ENCODE assay signal across 9 mouse cellular contexts in genomic region chr7:130892973-130893372, GRCm38 (mm10). TPM values are rescaled to one million over a fixed set of nuclear protein-coding genes. Genes with fewer than 3 reads are reported as not detected.
DNase-seq lines count a peak whose midpoint lies in the region; ATAC-seq and TF ChIP-seq lines count a peak whose summit lies in the region.
"Had no signal": no experiment of that assay in that cellular context is flagged by ENCODE, and none has a peak within 500 bp of the region (broad histone marks: within the 10 kb centered on the region; RNA-seq: fewer than 3 reads in every experiment).

No protein-coding gene starts in this region.

- H3K27me3 ChIP-seq in kidney, embryonic 16.5 days (ENCODE audit: insufficient read depth, low read length), result no peaks in the 10 kb centered on the region
- no peaks in the 10 kb centered on the region for H3K27me3 ChIP-seq in kidney, embryonic 14.5 days (ENCODE audit: control insufficient read depth, insufficient read depth, low read length)
- H3K27me3 ChIP-seq in hindbrain, postnatal 0 days (ENCODE audit: insufficient read depth, low read length), result no peaks in the 10 kb centered on the region
- H3K27me3 ChIP-seq in intestine, embryonic 16.5 days (replicated peaks; ENCODE audit: control insufficient read depth, insufficient read depth, low read length), result no peaks in the 10 kb centered on the region
- H3K27me3 ChIP-seq: hindbrain, embryonic 15.5 days had no signal

- no peak for ATAC-seq in kidney, embryonic 16.5 days (ENCODE audit: low FRiP score, low TSS enrichment)
- ATAC-seq in kidney, embryonic 14.5 days (ENCODE audit: low FRiP score, low TSS enrichment), result no peak
- no peak for ATAC-seq in hindbrain, postnatal 0 days
- ATAC-seq in intestine, embryonic 16.5 days, result no peak

- no peaks in the 10 kb centered on the region for H3K9me3 ChIP-seq in kidney, embryonic 16.5 days (ENCODE audit: low read length)
- no peaks in the 10 kb centered on the region for H3K9me3 ChIP-seq in kidney, embryonic 14.5 days (ENCODE audit: control insufficient read depth, low read length)
- no peaks in the 10 kb centered on the region for H3K9me3 ChIP-seq in hindbrain, postnatal 0 days (ENCODE audit: low read length)
- no peaks in the 10 kb centered on the region for H3K9me3 ChIP-seq in intestine, embryonic 16.5 days (ENCODE audit: control insufficient read depth, low read length)
- H3K9me3 ChIP-seq: hindbrain, embryonic 15.5 days had no signal

- intact Hi-C loops in heart, postnatal 25 days (cut with DNase I), result no loop called here

- 0 out of 2 replicates have a peak, but pooled peaks cover 7% of the 10 kb centered on the region for H3K4me1 ChIP-seq in kidney, embryonic 16.5 days (ENCODE audit: insufficient read depth, low read length)
- H3K4me1 ChIP-seq in kidney, embryonic 14.5 days (ENCODE audit: control insufficient read depth, insufficient read depth, low read length), result no peaks in the 10 kb centered on the region
- no peaks in the 10 kb centered on the region for H3K4me1 ChIP-seq in hindbrain, postnatal 0 days (ENCODE audit: insufficient read depth, low read length)
- H3K4me1 ChIP-seq in intestine, embryonic 16.5 days (ENCODE audit: control insufficient read depth, insufficient read depth, low read length), result no peaks in the 10 kb centered on the region

- no peak for TF ChIP-seq CTCF in hindbrain, postnatal 0 days (IDR thresholded peaks at IDR 0.05; ENCODE audit: low read depth)

- DNase-seq in Muller cell, postnatal 12 days (ENCODE audit: inconsistent ontology term), result peak; percentile 52
- DNase-seq in heart, postnatal 25 days (ENCODE audit: low spot score), result peak; percentile 7
- peak; percentile 29 to 58 for DNase-seq in monocyte, adult 2 months (ENCODE audit: low read depth in 1 of 2, low spot score in 2 of 2)
- no peak for DNase-seq in hindbrain, postnatal 0 days (ENCODE audit: low spot score)
- DNase-seq in cerebellum, adult 9-10 months, result no peak

- no peak overlapping the region for H3K4me2 ChIP-seq in kidney, embryonic 16.5 days (replicated peaks; ENCODE audit: low read depth, low read length)
- no peak overlapping the region for H3K4me2 ChIP-seq in kidney, embryonic 14.5 days (replicated peaks; ENCODE audit: low read depth, low read length)
- no peak overlapping the region for H3K4me2 ChIP-seq in hindbrain, postnatal 0 days (ENCODE audit: low read depth, low read length)
- H3K4me2 ChIP-seq in intestine, embryonic 16.5 days (ENCODE audit: low read depth, low read length), result no peak overlapping the region
- H3K4me2 ChIP-seq: hindbrain, embryonic 15.5 days had no signal

- H3K27ac ChIP-seq in kidney, embryonic 16.5 days (ENCODE audit: low read length), result no peak overlapping the region
- no peak overlapping the region for H3K27ac ChIP-seq in kidney, embryonic 14.5 days (ENCODE audit: low read depth, low read length)
- H3K27ac ChIP-seq in hindbrain, postnatal 0 days, result no peak overlapping the region
- H3K27ac ChIP-seq in intestine, embryonic 16.5 days (ENCODE audit: low read length), result no peak overlapping the region
- H3K27ac ChIP-seq: hindbrain, embryonic 15.5 days had no signal

- H3K36me3 ChIP-seq in kidney, embryonic 16.5 days (ENCODE audit: insufficient read depth, low read length), result peaks cover 21% of the 10 kb centered on the region
- H3K36me3 ChIP-seq in kidney, embryonic 14.5 days (ENCODE audit: control insufficient read depth, insufficient read depth, low read length), result peaks cover 22% of the 10 kb centered on the region
- H3K36me3 ChIP-seq in hindbrain, postnatal 0 days (ENCODE audit: insufficient read depth, low read length), result 0 out of 2 replicates have a peak, but pooled peaks cover 10% of the 10 kb centered on the region
- peaks cover 6% of the 10 kb centered on the region; the same call in 1 of the 2 replicates for H3K36me3 ChIP-seq in intestine, embryonic 16.5 days (ENCODE audit: control insufficient read depth, insufficient read depth, low read length)

- no peak overlapping the region for H3K4me3 ChIP-seq in kidney, embryonic 16.5 days (ENCODE audit: low read length)
- no peak overlapping the region for H3K4me3 ChIP-seq in kidney, embryonic 14.5 days (ENCODE audit: low read length)
- no peak overlapping the region for H3K4me3 ChIP-seq in hindbrain, postnatal 0 days (ENCODE audit: low read length)
- H3K4me3 ChIP-seq in intestine, embryonic 16.5 days (ENCODE audit: low read length), result no peak overlapping the region
- H3K4me3 ChIP-seq: hindbrain, embryonic 15.5 days had no signal

- 0 out of 2 replicates have a peak overlapping the region, but pooled peaks have one; percentile 12 for H3K9ac ChIP-seq in kidney, embryonic 16.5 days (replicated peaks; ENCODE audit: low read length)
- H3K9ac ChIP-seq in kidney, embryonic 14.5 days (ENCODE audit: low read depth, low read length), result no peak overlapping the region
- H3K9ac ChIP-seq in hindbrain, postnatal 0 days (replicated peaks; ENCODE audit: low read length), result no peak overlapping the region
- H3K9ac ChIP-seq in intestine, embryonic 16.5 days (ENCODE audit: low read depth, low read length), result no peak overlapping the region
- H3K9ac ChIP-seq: hindbrain, embryonic 15.5 days had no signal

- WGBS in kidney, embryonic 16.5 days, result 75% methylated on average over 6 of the region's 6 CpGs
- 81% methylated on average over 6 of the region's 6 CpGs for WGBS in kidney, embryonic 14.5 days
- 82% methylated on average over 6 of the region's 6 CpGs for WGBS in hindbrain, postnatal 0 days
- 74% methylated on average over 6 of the region's 6 CpGs for WGBS in intestine, embryonic 16.5 days

RNA-seq across cellular contexts. Expression of gene Plekha1, which starts 27.4 kb away (rescaled TPM):
- 91.6 and 101 TPM in 2 replicates for polyA plus RNA-seq in kidney, embryonic 16.5 days (2015; fragmentation: Nextera tagmentation; extraction: Ambion mirVana)
- 36.7 and 72.9 TPM in 2 replicates for polyA plus RNA-seq in kidney, embryonic 14.5 days (2014; fragmentation: Nextera tagmentation; extraction: Ambion mirVana)
- 10 to 100 TPM; 37.3 to 42.6 TPM for total RNA-seq in heart, postnatal 25 days (2021)
- total RNA-seq in hindbrain, postnatal 0 days (2014; rRNA removed), result 72.6 and 79.8 TPM in 2 replicates
- polyA plus RNA-seq in hindbrain, postnatal 0 days (2015; fragmentation: Nextera tagmentation; extraction: Ambion mirVana), result 44.2 and 50.0 TPM in 2 replicates
- 36.6 and 39.0 TPM in 2 replicates for polyA plus RNA-seq in intestine, embryonic 16.5 days (2015; fragmentation: Nextera tagmentation; extraction: Ambion mirVana)

RNA-seq across cellular contexts. Expression of gene Htra1, which starts 42.9 kb away (rescaled TPM):
- 8.3 and 13.4 TPM in 2 replicates for polyA plus RNA-seq in kidney, embryonic 16.5 days (2015; fragmentation: Nextera tagmentation; extraction: Ambion mirVana)
- polyA plus RNA-seq in kidney, embryonic 14.5 days (2014; fragmentation: Nextera tagmentation; extraction: Ambion mirVana), result 2.0 and 3.0 TPM in 2 replicates
- total RNA-seq in heart, postnatal 25 days (2021), result 100 to 1,000 TPM; 122 to 142 TPM
- 58.0 and 58.7 TPM in 2 replicates for total RNA-seq in hindbrain, postnatal 0 days (2014; rRNA removed)
- 49.4 and 55.0 TPM in 2 replicates for polyA plus RNA-seq in hindbrain, postnatal 0 days (2015; fragmentation: Nextera tagmentation; extraction: Ambion mirVana)
- polyA plus RNA-seq in intestine, embryonic 16.5 days (2015; fragmentation: Nextera tagmentation; extraction: Ambion mirVana), result 15.8 and 15.9 TPM in 2 replicates

Comparison
In these comparisons a context has a peak if more than half of its experiments do, and no peak if none do; other contexts are left out.
1. DNase-seq: peak in Muller cell, postnatal 12 days (single experiment), heart, postnatal 25 days (single experiment) and monocyte, adult 2 months (2 of 2); none in hindbrain, postnatal 0 days (single experiment) and cerebellum, adult 9-10 months (single experiment).